Mouse (Mus musculus): Measurements from ENCODE around the gene Specc1.

Gene Specc1

GRCm38 (mm10) chr11:62015071-62015654 lies 58.6 kb downstream of the Specc1 start:
- DNase-seq (ENCODE audit: low read depth, low spot score) = no peak

GRCm38 (mm10) chr11:62016985-62017384 lies 60.4 kb downstream of the Specc1 start:
- DNase-seq (ENCODE audit: low read depth, low spot score) = no peak

GRCm38 (mm10) chr11:62018315-62019205 lies 62.0 kb downstream of the Specc1 start:
- no peak for DNase-seq (ENCODE audit: low read depth, low spot score)

GRCm38 (mm10) chr11:62019857-62020256 lies 63.3 kb downstream of the Specc1 start:
- no peak for DNase-seq (ENCODE audit: low read depth, low spot score)

GRCm38 (mm10) chr11:62020898-62021297 lies 64.3 kb downstream of the Specc1 start:
- DNase-seq (ENCODE audit: low read depth, low spot score) = no peak

- DNase-seq (ENCODE audit: low read depth, low spot score) = no peak
These were observed 65.5 kb downstream of the Specc1 start for GRCm38 (mm10) chr11:62022105-62022504.

- no peak for DNase-seq (ENCODE audit: low read depth, low spot score)
These were observed 66.3 kb downstream of the Specc1 start for GRCm38 (mm10) chr11:62022718-62023493.

GRCm38 (mm10) chr11:62023494-62024233 lies 67.1 kb downstream of the Specc1 start:
- DNase-seq (ENCODE audit: low read depth, low spot score) = no peak

- DNase-seq (ENCODE audit: low read depth, low spot score) = no peak
These were observed 67.7 kb downstream of the Specc1 start for GRCm38 (mm10) chr11:62024234-62024601.

GRCm38 (mm10) chr11:62024952-62025351 lies 68.4 kb downstream of the Specc1 start:
- DNase-seq (ENCODE audit: low read depth, low spot score) = no peak

GRCm38 (mm10) chr11:62025770-62026169 lies 69.2 kb downstream of the Specc1 start:
- no peak for DNase-seq (ENCODE audit: low read depth, low spot score)

- no peak for DNase-seq (ENCODE audit: low read depth, low spot score)
These were observed 69.8 kb downstream of the Specc1 start for GRCm38 (mm10) chr11:62026345-62026815.

- no peak for DNase-seq (ENCODE audit: low read depth, low spot score)
These were observed 70.7 kb downstream of the Specc1 start for GRCm38 (mm10) chr11:62027271-62027670.

GRCm38 (mm10) chr11:62027705-62028104 lies 71.1 kb downstream of the Specc1 start:
- DNase-seq (ENCODE audit: low read depth, low spot score) = no peak

- no peak for DNase-seq (ENCODE audit: low read depth, low spot score)
These were observed 72.6 kb downstream of the Specc1 start for GRCm38 (mm10) chr11:62029171-62029570.

GRCm38 (mm10) chr11:62034564-62034963 lies 78.0 kb downstream of the Specc1 start:
- DNase-seq (ENCODE audit: low read depth, low spot score) = no peak

GRCm38 (mm10) chr11:62035220-62035619 lies 78.7 kb downstream of the Specc1 start:
- no peak for DNase-seq (ENCODE audit: low read depth, low spot score)

GRCm38 (mm10) chr11:62040122-62040521 lies 83.6 kb downstream of the Specc1 start:
- DNase-seq (ENCODE audit: low read depth, low spot score) = peak; percentile 74

- DNase-seq (ENCODE audit: low read depth, low spot score) = peak; percentile 62
These were observed 88.1 kb downstream of the Specc1 start for GRCm38 (mm10) chr11:62044627-62045026.

- DNase-seq (ENCODE audit: low read depth, low spot score) = no peak
These were observed 89.4 kb downstream of the Specc1 start for GRCm38 (mm10) chr11:62045964-62046363.

Data from ES-CJ7 (cell line).